Mouse (Mus musculus) liver, embryonic 11.5 days (tissue): ENCODE results near the gene Tbc1d21. TPM values are rescaled to one million over a fixed set of nuclear protein-coding genes. Genes with fewer than 3 reads are reported as not detected.

ENCODE experiments used
- ATAC-seq: fragments of 200-750 bp; cut with Nextera tagmentation; replicated peaks from 2 replicates; pipeline ENCODE4 v1.8.0; 2017; ENCODE audit warnings: moderate number of reproducible peaks, mild to moderate bottlenecking, moderate TSS enrichment, moderate library complexity; ENCODE audit not compliant: low FRiP score
- DNase-seq: peaks from one replicate; pipeline ENCODE4 v3.0.0-alpha.2; 2017; ENCODE audit warnings: low spot score
- H3K27ac ChIP-seq: fragments of 300-500 bp; sonication (generic); 2 replicates; pipeline ENCODE4 v1.5.1; 2014; ENCODE audit warnings: mild to moderate bottlenecking, low read depth, low read length, control low read depth
- H3K27me3 ChIP-seq: fragments of 300-500 bp; sonication (generic); replicated peaks from 2 replicates; pipeline ENCODE4 v1.6.1; 2014; ENCODE audit warnings: low read length, mixed read lengths; ENCODE audit not compliant: control insufficient read depth, insufficient read depth
- H3K36me3 ChIP-seq: fragments of 300-500 bp; sonication (generic); 2 replicates; pipeline ENCODE4 v1.6.1; 2014; ENCODE audit warnings: mild to moderate bottlenecking, low read length, moderate library complexity, mixed read lengths; ENCODE audit not compliant: control insufficient read depth, insufficient read depth
- H3K4me1 ChIP-seq: fragments of 300-500 bp; sonication (generic); replicated peaks from 2 replicates; pipeline ENCODE4 v1.6.1; 2014; ENCODE audit warnings: low read length, mixed read lengths; ENCODE audit not compliant: control insufficient read depth, insufficient read depth
- H3K4me2 ChIP-seq: fragments of 300-500 bp; sonication (generic); 2 replicates; pipeline ENCODE4 v1.6.1; 2014; ENCODE audit warnings: mild to moderate bottlenecking, control low read depth, moderate library complexity
- H3K4me3 ChIP-seq: fragments of 300-500 bp; sonication (generic); 2 replicates; pipeline ENCODE4 v1.5.1; 2014; ENCODE audit warnings: low read depth, low read length, control low read depth
- H3K9ac ChIP-seq: fragments of 300-500 bp; sonication (generic); 2 replicates; pipeline ENCODE4 v1.6.1; 2014; ENCODE audit warnings: low read depth, low read length, control low read depth
- H3K9me3 ChIP-seq: fragments of 300-500 bp; sonication (generic); 2 replicates; pipeline ENCODE4 v1.6.1; 2016; ENCODE audit warnings: low read length, inconsistent platforms, mixed read lengths; ENCODE audit not compliant: control insufficient read depth
- WGBS: fragments of 180-500 bp; shearing (Covaris S2); extraction: QIAGEN DNeasy Blood & Tissue Kit; methylation state at CpG from one replicate; pipeline ENCODE4 v1.1.7; 2014; 5-methylcytosine and 5-hydroxymethylcytosine counted together
- polyA plus RNA-seq: library from polyadenylated mRNA; unstranded; fragments of >200 nt; fragmentation: Nextera tagmentation; extraction: Ambion mirVana; gene quantifications from 2 replicates; pipeline ENCODE4 v1.2.1, GENCODE M21; 2014

Tbc1d21 gene
- polyA plus RNA-seq, 1 experiment from 2014 or later, result not detected

DNA sequence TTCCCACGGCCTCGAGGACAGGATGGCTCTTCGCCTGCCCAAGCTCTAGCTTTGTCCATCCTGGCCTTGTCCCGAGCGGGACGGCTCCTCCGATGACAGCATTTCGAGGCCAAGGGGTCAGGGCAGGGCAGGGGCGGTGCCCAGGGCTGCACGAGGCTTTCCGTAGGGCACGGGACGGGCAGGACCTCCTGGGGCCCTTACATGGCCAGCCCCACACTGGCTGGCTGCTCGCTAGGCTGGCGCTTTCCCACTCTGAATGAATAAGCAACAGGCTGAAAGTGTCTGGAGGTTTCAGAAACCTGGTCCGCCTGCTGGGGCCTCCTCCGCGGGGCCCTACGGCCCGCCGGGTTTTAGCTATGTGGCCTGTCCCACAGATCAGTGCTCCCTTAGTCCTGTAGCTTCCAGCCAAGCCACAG lies 57.3 kb downstream of the Tbc1d21 start, which contains the start of gene Loxl1:
Gene Loxl1, minus strand, starts transcription at position 243 of the 416 bp plus-strand sequence.
- peak within 1 kb of the TSS; percentile 46 for H3K4me3 ChIP-seq
- 5% methylated on average over 21 of the region's 21 CpGs for WGBS
- peaks cover 13% of the 10 kb centered on the region for H3K4me1 ChIP-seq
- ATAC-seq (no peak), DNase-seq (peak; percentile 64)
- H3K9me3 ChIP-seq, result no peaks in the 10 kb centered on the region
- H3K27me3 ChIP-seq, result peaks cover 59% of the 10 kb centered on the region
- peak within 1 kb of the TSS; percentile 72 for H3K4me2 ChIP-seq
- no peaks in the 10 kb centered on the region for H3K36me3 ChIP-seq
- peak within 1 kb of the TSS; percentile 52; the same call in 1 of the 2 replicates for H3K9ac ChIP-seq
- no peak within 1 kb of the TSS; the same call in 1 of the 2 replicates for H3K27ac ChIP-seq

DNA sequence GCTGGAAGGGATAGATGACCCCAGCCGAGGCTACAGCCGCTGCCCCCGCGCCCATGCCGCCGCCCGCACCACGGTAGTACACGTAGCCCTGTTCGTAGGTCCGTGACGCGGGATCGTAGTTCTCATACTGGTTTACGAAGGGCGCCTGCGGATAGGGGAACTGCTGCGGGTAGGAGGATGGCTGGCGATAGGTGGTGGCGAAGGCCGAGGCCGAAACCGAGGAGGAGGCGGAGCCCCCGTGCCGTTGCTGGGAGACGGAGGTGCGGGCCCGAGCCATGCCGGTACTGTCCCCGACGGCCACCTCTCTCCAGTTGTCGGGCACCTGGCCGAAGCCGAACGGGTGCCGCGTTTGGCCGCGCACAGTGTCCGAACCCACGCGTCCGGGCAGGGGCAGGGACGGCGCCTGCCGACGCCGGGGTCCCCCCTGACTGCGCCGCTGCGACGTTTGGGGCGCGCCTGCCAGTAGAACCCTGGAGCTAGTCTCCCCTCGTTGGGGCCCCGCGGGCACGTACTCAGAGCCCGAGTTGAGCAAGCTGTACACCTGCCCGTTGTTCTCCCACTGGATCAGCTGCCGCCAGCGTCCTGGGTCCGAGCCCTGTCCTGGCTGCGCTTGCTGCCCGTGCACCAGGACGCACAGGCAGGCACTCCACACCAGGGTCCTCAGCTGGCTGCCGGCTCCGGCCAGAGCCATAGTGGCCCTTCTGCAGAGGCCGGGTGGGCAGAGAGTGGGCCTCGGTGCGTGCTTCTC lies 57.9 kb downstream of the Tbc1d21 start:
- Histone ChIP-seq H3K27me3 (peaks cover 59% of the 10 kb centered on the region), H3K27ac (no peak overlapping the region; the same call in 1 of the 2 replicates), H3K4me2 (peak overlapping the region; percentile 72), H3K9me3 (no peaks in the 10 kb centered on the region), H3K9ac (peak overlapping the region; percentile 52; the same call in 1 of the 2 replicates), H3K36me3 (no peaks in the 10 kb centered on the region), H3K4me3 (peak overlapping the region; percentile 46), H3K4me1 (peaks cover 13% of the 10 kb centered on the region)
- WGBS, result 3% methylated on average over 72 of the region's 72 CpGs
- DNase-seq, result no peak
- ATAC-seq, result no peak; the same call in 1 of the 2 replicates

DNA sequence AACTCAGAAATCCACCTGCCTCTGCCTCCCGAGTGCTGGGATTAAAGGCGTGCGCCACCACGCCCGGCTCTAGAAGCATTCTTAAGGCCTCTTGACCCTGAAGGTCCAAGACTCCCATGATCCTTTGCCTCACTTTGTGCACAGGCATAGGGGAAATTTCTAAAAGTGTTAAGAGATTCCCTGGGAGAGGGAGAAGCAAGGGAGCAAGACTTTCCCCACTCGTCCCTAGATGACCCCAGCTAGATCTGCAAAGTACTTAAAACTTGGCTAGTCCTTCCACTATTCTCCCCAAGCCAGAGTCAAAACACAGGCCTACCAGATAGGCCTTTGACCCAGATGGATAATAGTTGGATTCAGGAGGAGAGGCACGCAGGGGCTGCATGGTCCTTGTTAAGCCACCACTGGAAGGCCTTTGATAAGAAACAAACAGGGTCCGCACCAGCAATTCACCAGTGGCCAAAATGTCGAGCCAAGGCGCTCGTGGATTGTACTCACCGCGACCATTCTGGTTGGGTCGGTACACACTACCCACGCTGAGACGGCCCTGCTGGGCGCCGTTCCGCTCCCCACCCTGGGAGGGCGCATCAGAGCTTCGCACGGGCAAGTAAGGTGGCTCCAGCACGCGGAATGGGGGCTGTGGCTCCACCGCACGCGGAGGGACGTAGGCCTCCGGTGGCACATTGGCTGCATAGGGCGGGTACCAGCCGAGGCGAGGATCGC lies 58.9 kb downstream of the Tbc1d21 start:
- ATAC-seq, result no peak
- Histone ChIP-seq H3K36me3 (no peaks in the 10 kb centered on the region), H3K4me1 (peaks cover 13% of the 10 kb centered on the region), H3K4me3 (peak overlapping the region; percentile 46), H3K4me2 (peak overlapping the region; percentile 72), H3K27me3 (peaks cover 58% of the 10 kb centered on the region), H3K27ac (no peak overlapping the region), H3K9me3 (no peaks in the 10 kb centered on the region), H3K9ac (no peak overlapping the region)
- 58% methylated on average over 33 of the region's 33 CpGs for WGBS
- DNase-seq, result no peak

GRCm38 (mm10) chr9:58310043-58310660 lies 60.1 kb downstream of the Tbc1d21 start:
- no peak overlapping the region for H3K9ac ChIP-seq
- WGBS, result 78% methylated on average over 14 of the region's 14 CpGs

More at GRCm38 (mm10) chr9:58310043-58310660, 60.1 kb downstream of the Tbc1d21 start:
- peaks cover 51% of the 10 kb centered on the region for H3K27me3 ChIP-seq
- no peak for ATAC-seq
- no peak overlapping the region for H3K4me3 ChIP-seq
- H3K4me1 ChIP-seq, result peaks cover 13% of the 10 kb centered on the region
- no peak overlapping the region for H3K27ac ChIP-seq
- H3K36me3 ChIP-seq, result no peaks in the 10 kb centered on the region
- no peaks in the 10 kb centered on the region for H3K9me3 ChIP-seq
- no peak for DNase-seq
- H3K4me2 ChIP-seq, result no peak overlapping the region

Other genes starting within 250 kb of the Tbc1d21 start
- gene Islr, start 166.1 kb downstream of the Tbc1d21 start, polyA plus RNA-seq, result 7.7 and 8.5 TPM in 2 replicates
- 0.43 TPM in 1 of 2 replicates, not detected in the other for gene Islr2, start 166.1 kb downstream of the Tbc1d21 start, polyA plus RNA-seq
- gene Pml, start 120.7 kb downstream of the Tbc1d21 start, polyA plus RNA-seq, result 28.3 and 33.2 TPM in 2 replicates
- 9.7 and 12.9 TPM in 2 replicates for gene Stoml1, start 117.3 kb downstream of the Tbc1d21 start, polyA plus RNA-seq
- 9.6 and 11.0 TPM in 2 replicates for gene Loxl1, start 57.3 kb downstream of the Tbc1d21 start, polyA plus RNA-seq
- gene Insyn1, start 118.1 kb upstream of the Tbc1d21 start, polyA plus RNA-seq, result 0.30 and 0.43 TPM in 2 replicates
- gene Cd276, start 185.0 kb upstream of the Tbc1d21 start, polyA plus RNA-seq, result 14.9 and 17.8 TPM in 2 replicates
- 113 and 114 TPM in 2 replicates for gene Nptn, start 211.8 kb upstream of the Tbc1d21 start, polyA plus RNA-seq